Mouse (Mus musculus) brain, embryonic 14.5 days (tissue): Measurements from ENCODE around the gene Ttll3.

ENCODE experiments used
- CTCF ChIP-seq: fragments of 200-500 bp; IDR thresholded peaks from 2 replicates; pipeline ENCODE4 v1.5.1; 2012; ENCODE audit warnings: inconsistent platforms, mild to moderate bottlenecking, moderate library complexity, borderline replicate concordance; ENCODE audit not compliant: insufficient read depth, insufficient read length; ENCODE audit errors: extremely low read depth
- POLR2A ChIP-seq: fragments of 200-500 bp; IDR thresholded peaks from 2 replicates; pipeline ENCODE4 v1.6.1; 2012; ENCODE audit warnings: mild to moderate bottlenecking, inconsistent platforms, borderline replicate concordance; ENCODE audit not compliant: poor library complexity, insufficient read depth, insufficient read length, severe bottlenecking; ENCODE audit errors: extremely low read depth

GRCm38 (mm10) chr6:113426696-113427095, 37.6 kb downstream of the Ttll3 start:
- TF ChIP-seq POLR2A (no peak), CTCF (no peak)
